Comparison of ENCODE assay signal across 11 mouse cellular contexts in the genomic region with DNA sequence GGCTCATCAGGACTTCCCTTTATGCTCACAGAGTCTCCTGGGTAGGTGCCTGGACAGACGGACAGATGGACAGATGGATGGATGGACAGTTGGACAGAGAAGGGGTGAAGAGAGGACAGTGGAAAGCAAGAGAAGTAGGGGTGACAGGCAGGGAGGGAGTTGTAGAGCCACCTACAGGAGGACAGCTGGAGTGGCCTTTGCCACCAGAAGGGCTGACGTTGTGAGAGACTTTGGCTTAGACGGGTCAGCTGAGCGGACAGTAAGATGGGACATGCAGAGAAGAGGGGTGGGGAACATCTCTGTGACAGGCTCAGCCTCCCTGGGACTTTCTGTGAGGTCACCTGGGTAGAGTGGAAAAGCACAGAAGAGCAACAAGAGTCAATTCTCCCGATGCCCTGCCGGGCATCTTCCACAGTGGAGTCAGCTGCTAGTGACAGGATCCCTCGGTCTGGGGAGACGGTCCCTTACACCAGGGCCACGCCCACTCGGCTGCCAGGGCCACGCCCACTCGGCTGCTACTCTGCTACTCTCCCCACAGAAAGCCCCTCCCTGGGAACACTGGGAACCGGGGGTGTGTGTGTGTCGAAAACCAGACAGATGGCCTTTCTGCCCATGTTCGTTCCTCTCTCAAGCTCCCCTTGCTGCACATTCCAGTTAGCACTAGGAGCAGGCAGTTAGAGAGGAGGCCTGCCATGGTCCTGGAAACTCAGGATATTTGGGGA. TPM values are rescaled to one million over a fixed set of nuclear protein-coding genes. Genes with fewer than 3 reads are reported as not detected.
DNase-seq lines count a peak whose midpoint lies in the region; ATAC-seq and TF ChIP-seq lines count a peak whose summit lies in the region.
"Had no signal": no experiment of that assay in that cellular context is flagged by ENCODE, and none has a peak within 500 bp of the region (broad histone marks: within the 10 kb centered on the region; RNA-seq: fewer than 3 reads in every experiment).

No protein-coding gene starts in this region.

- no peak overlapping the region for H3K4me2 ChIP-seq in forebrain, embryonic 12.5 days
- no peak overlapping the region for H3K4me2 ChIP-seq in forebrain, embryonic 16.5 days (ENCODE audit: low read length)
- no peak overlapping the region for H3K4me2 ChIP-seq in liver, embryonic 13.5 days
- no peak overlapping the region for H3K4me2 ChIP-seq in liver, embryonic 12.5 days
- H3K4me2 ChIP-seq in intestine, postnatal 0 days (replicated peaks; ENCODE audit: low read depth), result no peak overlapping the region
- no peak overlapping the region for H3K4me2 ChIP-seq in stomach, embryonic 15.5 days

- no peaks in the 10 kb centered on the region for H3K36me3 ChIP-seq in forebrain, embryonic 12.5 days (replicated peaks)
- no peaks in the 10 kb centered on the region for H3K36me3 ChIP-seq in forebrain, embryonic 16.5 days (ENCODE audit: control insufficient read depth, insufficient read depth)
- H3K36me3 ChIP-seq in liver, embryonic 13.5 days, result no peaks in the 10 kb centered on the region
- no peaks in the 10 kb centered on the region for H3K36me3 ChIP-seq in liver, embryonic 12.5 days
- H3K36me3 ChIP-seq in intestine, postnatal 0 days (ENCODE audit: control insufficient read depth, insufficient read depth), result no peaks in the 10 kb centered on the region
- H3K36me3 ChIP-seq in stomach, embryonic 15.5 days, result no peaks in the 10 kb centered on the region
- H3K36me3 ChIP-seq: G1E had no signal

- H3K9ac ChIP-seq in forebrain, embryonic 12.5 days, result no peak overlapping the region
- no peak overlapping the region for H3K9ac ChIP-seq in forebrain, embryonic 16.5 days (replicated peaks; ENCODE audit: low read depth, low read length)
- no peak overlapping the region for H3K9ac ChIP-seq in liver, embryonic 13.5 days
- no peak overlapping the region for H3K9ac ChIP-seq in liver, embryonic 12.5 days
- no peak overlapping the region for H3K9ac ChIP-seq in intestine, postnatal 0 days (ENCODE audit: low read depth, low read length)
- H3K9ac ChIP-seq in stomach, embryonic 15.5 days, result no peak overlapping the region

- H3K27ac ChIP-seq in forebrain, embryonic 12.5 days, result no peak overlapping the region
- H3K27ac ChIP-seq in forebrain, embryonic 16.5 days (ENCODE audit: low read length), result no peak overlapping the region
- H3K27ac ChIP-seq in liver, embryonic 13.5 days, result no peak overlapping the region
- no peak overlapping the region for H3K27ac ChIP-seq in liver, embryonic 12.5 days
- H3K27ac ChIP-seq in intestine, postnatal 0 days (ENCODE audit: low read depth, low read length), result no peak overlapping the region
- H3K27ac ChIP-seq in stomach, embryonic 15.5 days, result no peak overlapping the region

- H3K9me3 ChIP-seq in forebrain, embryonic 12.5 days, result no peaks in the 10 kb centered on the region
- no peaks in the 10 kb centered on the region for H3K9me3 ChIP-seq in forebrain, embryonic 16.5 days (ENCODE audit: control insufficient read depth, low read length)
- H3K9me3 ChIP-seq in liver, embryonic 13.5 days (replicated peaks), result no peaks in the 10 kb centered on the region
- no peaks in the 10 kb centered on the region for H3K9me3 ChIP-seq in liver, embryonic 12.5 days (replicated peaks)
- H3K9me3 ChIP-seq in intestine, postnatal 0 days (ENCODE audit: control insufficient read depth), result no peaks in the 10 kb centered on the region
- H3K9me3 ChIP-seq in stomach, embryonic 15.5 days, result no peaks in the 10 kb centered on the region

- 20% methylated on average over 15 of the region's 15 CpGs for WGBS in forebrain, embryonic 12.5 days
- WGBS in forebrain, embryonic 16.5 days, result 17% methylated on average over 15 of the region's 15 CpGs
- 17% methylated on average over 15 of the region's 15 CpGs for WGBS in liver, embryonic 13.5 days (ENCODE audit: insufficient replicate concordance)
- WGBS in liver, embryonic 12.5 days (ENCODE audit: insufficient replicate concordance), result 17% methylated on average over 15 of the region's 15 CpGs
- WGBS in intestine, postnatal 0 days, result 19% methylated on average over 15 of the region's 15 CpGs
- WGBS in stomach, embryonic 15.5 days, result 14% methylated on average over 15 of the region's 15 CpGs

- peaks cover 29% of the 10 kb centered on the region for H3K27me3 ChIP-seq in forebrain, embryonic 12.5 days
- H3K27me3 ChIP-seq in forebrain, embryonic 16.5 days (replicated peaks; ENCODE audit: control insufficient read depth, insufficient read depth, low read length), result peaks cover 7% of the 10 kb centered on the region; the same call in 1 of the 2 replicates
- peaks cover 38% of the 10 kb centered on the region for H3K27me3 ChIP-seq in liver, embryonic 13.5 days
- peaks cover 49% of the 10 kb centered on the region for H3K27me3 ChIP-seq in liver, embryonic 12.5 days (replicated peaks)
- H3K27me3 ChIP-seq in intestine, postnatal 0 days (replicated peaks; ENCODE audit: control insufficient read depth, insufficient read depth, low read length), result 0 out of 2 replicates have a peak, but pooled peaks cover 5% of the 10 kb centered on the region
- no peaks in the 10 kb centered on the region for H3K27me3 ChIP-seq in stomach, embryonic 15.5 days (replicated peaks)

- peak; percentile 34; the same call in 1 of the 2 replicates for ATAC-seq in forebrain, embryonic 12.5 days (ENCODE audit: low FRiP score)
- ATAC-seq in forebrain, embryonic 16.5 days, result no peak
- peak; percentile 34; the same call in 1 of the 2 replicates for ATAC-seq in liver, embryonic 13.5 days (ENCODE audit: low read depth)
- no peak for ATAC-seq in liver, embryonic 12.5 days
- ATAC-seq in intestine, postnatal 0 days, result peak; percentile 12; the same call in 1 of the 2 replicates
- ATAC-seq in stomach, embryonic 15.5 days (ENCODE audit: insufficient read depth, low FRiP score, low read depth), result 0 out of 2 replicates have a peak, but pooled peaks have one; percentile 7

- H3K4me1 ChIP-seq in forebrain, embryonic 12.5 days, result peaks cover 14% of the 10 kb centered on the region
- peaks cover 8% of the 10 kb centered on the region for H3K4me1 ChIP-seq in forebrain, embryonic 16.5 days (replicated peaks; ENCODE audit: control insufficient read depth, insufficient read depth, low read length)
- peaks cover 12% of the 10 kb centered on the region; the same call in 1 of the 2 replicates for H3K4me1 ChIP-seq in liver, embryonic 13.5 days (replicated peaks)
- no peaks in the 10 kb centered on the region for H3K4me1 ChIP-seq in liver, embryonic 12.5 days
- no peaks in the 10 kb centered on the region for H3K4me1 ChIP-seq in intestine, postnatal 0 days (replicated peaks; ENCODE audit: control insufficient read depth, insufficient read depth, low read length)
- peaks cover 17% of the 10 kb centered on the region for H3K4me1 ChIP-seq in stomach, embryonic 15.5 days

- H3K4me3 ChIP-seq in forebrain, embryonic 12.5 days (replicated peaks), result no peak overlapping the region
- no peak overlapping the region for H3K4me3 ChIP-seq in forebrain, embryonic 16.5 days (replicated peaks; ENCODE audit: low read length)
- H3K4me3 ChIP-seq in liver, embryonic 13.5 days (replicated peaks), result no peak overlapping the region
- no peak overlapping the region for H3K4me3 ChIP-seq in liver, embryonic 12.5 days
- H3K4me3 ChIP-seq in intestine, postnatal 0 days (ENCODE audit: low read depth, low read length), result no peak overlapping the region
- H3K4me3 ChIP-seq in stomach, embryonic 15.5 days (replicated peaks), result no peak overlapping the region

- no peak for DNase-seq in liver, embryonic 13.5 days
- DNase-seq in urinary bladder, postnatal 14 days (ENCODE audit: low spot score), result no peak
- DNase-seq in cerebellum, postnatal 36 days, result no peak

- peak; percentile 52 for TF ChIP-seq CTCF in intestine, postnatal 0 days (IDR thresholded peaks at IDR 0.05; ENCODE audit: low read depth)

RNA-seq across cellular contexts. Expression of gene Dlec1, which starts 1.9 kb away (rescaled TPM):
- 0.79 and 1.0 TPM in 2 replicates for polyA plus RNA-seq in forebrain, embryonic 12.5 days (2016; fragmentation: Nextera tagmentation; extraction: Ambion mirVana)
- 0.47 and 0.57 TPM in 2 replicates for polyA plus RNA-seq in forebrain, embryonic 16.5 days (2015; fragmentation: Nextera tagmentation; extraction: Ambion mirVana)
- not detected in 2 replicates for polyA plus RNA-seq in liver, embryonic 13.5 days (2015; fragmentation: Nextera tagmentation; extraction: Ambion mirVana)
- 0.12 TPM in 2 replicates for polyA plus RNA-seq in liver, embryonic 12.5 days (2016; fragmentation: Nextera tagmentation; extraction: Ambion mirVana)
- 0.05 and 0.07 TPM in 2 replicates for polyA plus RNA-seq in intestine, postnatal 0 days (2015; fragmentation: Nextera tagmentation; extraction: Ambion mirVana)
- polyA plus RNA-seq in stomach, embryonic 15.5 days (2015; fragmentation: Nextera tagmentation; extraction: Ambion mirVana), result 0.85 and 0.89 TPM in 2 replicates
- polyA plus RNA-seq: G1E had no signal

RNA-seq across cellular contexts. Expression of gene Plcd1, which starts 7.0 kb away (rescaled TPM):
- polyA plus RNA-seq in forebrain, embryonic 12.5 days (2016; fragmentation: Nextera tagmentation; extraction: Ambion mirVana), result 11.0 and 16.8 TPM in 2 replicates
- polyA plus RNA-seq in forebrain, embryonic 16.5 days (2015; fragmentation: Nextera tagmentation; extraction: Ambion mirVana), result 12.9 and 13.0 TPM in 2 replicates
- 1.6 and 2.0 TPM in 2 replicates for polyA plus RNA-seq in liver, embryonic 13.5 days (2015; fragmentation: Nextera tagmentation; extraction: Ambion mirVana)
- polyA plus RNA-seq in liver, embryonic 12.5 days (2016; fragmentation: Nextera tagmentation; extraction: Ambion mirVana), result 2.8 and 3.1 TPM in 2 replicates
- 6.3 and 6.5 TPM in 2 replicates for polyA plus RNA-seq in intestine, postnatal 0 days (2015; fragmentation: Nextera tagmentation; extraction: Ambion mirVana)
- 39.4 and 50.5 TPM in 2 replicates for polyA plus RNA-seq in stomach, embryonic 15.5 days (2015; fragmentation: Nextera tagmentation; extraction: Ambion mirVana)
- polyA plus RNA-seq: G1E had no signal

RNA-seq across cellular contexts. Expression of gene Vill, which starts 47.8 kb away (rescaled TPM):
- polyA plus RNA-seq in forebrain, embryonic 12.5 days (2016; fragmentation: Nextera tagmentation; extraction: Ambion mirVana), result 6.8 and 6.9 TPM in 2 replicates
- polyA plus RNA-seq in forebrain, embryonic 16.5 days (2015; fragmentation: Nextera tagmentation; extraction: Ambion mirVana), result 1.5 and 2.8 TPM in 2 replicates
- polyA plus RNA-seq in liver, embryonic 13.5 days (2015; fragmentation: Nextera tagmentation; extraction: Ambion mirVana), result 7.6 and 7.7 TPM in 2 replicates
- 12.1 and 12.7 TPM in 2 replicates for polyA plus RNA-seq in liver, embryonic 12.5 days (2016; fragmentation: Nextera tagmentation; extraction: Ambion mirVana)
- 3.6 and 5.1 TPM in 2 replicates for polyA plus RNA-seq in intestine, postnatal 0 days (2015; fragmentation: Nextera tagmentation; extraction: Ambion mirVana)
- polyA plus RNA-seq in stomach, embryonic 15.5 days (2015; fragmentation: Nextera tagmentation; extraction: Ambion mirVana), result 31.6 and 33.6 TPM in 2 replicates
- polyA plus RNA-seq: G1E had no signal

RNA-seq across cellular contexts. Expression of gene Acaa1b, which starts 56.6 kb away (rescaled TPM):
- polyA plus RNA-seq in forebrain, embryonic 12.5 days (2016; fragmentation: Nextera tagmentation; extraction: Ambion mirVana), result 0.95 and 2.1 TPM in 2 replicates
- 1.3 and 1.7 TPM in 2 replicates for polyA plus RNA-seq in forebrain, embryonic 16.5 days (2015; fragmentation: Nextera tagmentation; extraction: Ambion mirVana)
- 2.6 and 3.1 TPM in 2 replicates for polyA plus RNA-seq in liver, embryonic 13.5 days (2015; fragmentation: Nextera tagmentation; extraction: Ambion mirVana)
- polyA plus RNA-seq in liver, embryonic 12.5 days (2016; fragmentation: Nextera tagmentation; extraction: Ambion mirVana), result 0.55 and 0.85 TPM in 2 replicates
- 16.4 and 17.5 TPM in 2 replicates for polyA plus RNA-seq in intestine, postnatal 0 days (2015; fragmentation: Nextera tagmentation; extraction: Ambion mirVana)
- polyA plus RNA-seq in stomach, embryonic 15.5 days (2015; fragmentation: Nextera tagmentation; extraction: Ambion mirVana), result 1.3 and 2.3 TPM in 2 replicates
- polyA plus RNA-seq: G1E had no signal

RNA-seq across cellular contexts. Expression of gene Gm47289, which starts 58.6 kb away (rescaled TPM):
- not detected in 2 replicates for polyA plus RNA-seq in forebrain, embryonic 12.5 days (2016; fragmentation: Nextera tagmentation; extraction: Ambion mirVana)
- not detected in 2 replicates for polyA plus RNA-seq in forebrain, embryonic 16.5 days (2015; fragmentation: Nextera tagmentation; extraction: Ambion mirVana)
- not detected in 2 replicates for polyA plus RNA-seq in liver, embryonic 13.5 days (2015; fragmentation: Nextera tagmentation; extraction: Ambion mirVana)
- polyA plus RNA-seq in liver, embryonic 12.5 days (2016; fragmentation: Nextera tagmentation; extraction: Ambion mirVana), result not detected in 2 replicates
- polyA plus RNA-seq in intestine, postnatal 0 days (2015; fragmentation: Nextera tagmentation; extraction: Ambion mirVana), result not detected in 2 replicates
- polyA plus RNA-seq in stomach, embryonic 15.5 days (2015; fragmentation: Nextera tagmentation; extraction: Ambion mirVana), result not detected in 2 replicates
- polyA plus RNA-seq: embryonic facial prominence, embryonic 14.5 days; G1E; neural tube, embryonic 14.5 days had no signal

Comparison
In these comparisons a context has a peak if more than half of its experiments do, and no peak if none do; other contexts are left out.
1. ATAC-seq: peak in forebrain, embryonic 12.5 days (single experiment), liver, embryonic 13.5 days (single experiment), intestine, postnatal 0 days (single experiment) and stomach, embryonic 15.5 days (single experiment); none in forebrain, embryonic 16.5 days (single experiment) and liver, embryonic 12.5 days (single experiment).